Mouse (Mus musculus): ENCODE measurements at regions not wholly inside any gene's neighbourhood (a gene's known extent, or its start where the extent isn't known, plus 50 kb on each side); places are given as distances from the start of the nearest gene placed in this dataset.

- no peak for DNase-seq
These were observed 65.0 kb downstream of the Atxn7l3b start for GRCm38 (mm10) chr10:112863808-112864207.

- DNase-seq = no peak
These were observed 65.4 kb downstream of the Atxn7l3b start for GRCm38 (mm10) chr10:112863375-112863774.

- DNase-seq = no peak
These were observed 76.8 kb downstream of the Atxn7l3b start for GRCm38 (mm10) chr10:112851997-112852396.

GRCm38 (mm10) chr10:112846225-112846624 lies 82.6 kb downstream of the Atxn7l3b start:
- no peak for DNase-seq

- no peak for DNase-seq
These were observed 91.3 kb downstream of the Atxn7l3b start for GRCm38 (mm10) chr10:112837400-112838035.

GRCm38 (mm10) chr10:112835970-112836369 lies 92.8 kb downstream of the Atxn7l3b start:
- DNase-seq = no peak

- no peak for DNase-seq
These were observed 93.3 kb downstream of the Atxn7l3b start for GRCm38 (mm10) chr10:112835508-112835907.

- no peak for DNase-seq
These were observed 118.6 kb downstream of the Atxn7l3b start for GRCm38 (mm10) chr10:112810181-112810580.

- no peak for DNase-seq
These were observed 125.2 kb downstream of the Atxn7l3b start for GRCm38 (mm10) chr10:112803557-112803956.

GRCm38 (mm10) chr10:112801560-112801959 lies 127.2 kb downstream of the Atxn7l3b start:
- DNase-seq = peak; percentile 26

- DNase-seq = no peak
These were observed 130.2 kb downstream of the Atxn7l3b start for GRCm38 (mm10) chr10:112798603-112799002.

GRCm38 (mm10) chr10:112798090-112798489 lies 130.7 kb downstream of the Atxn7l3b start:
- DNase-seq = no peak

- no peak for DNase-seq
These were observed 132.9 kb downstream of the Atxn7l3b start for GRCm38 (mm10) chr10:112795938-112796337.

- DNase-seq = no peak
These were observed 133.3 kb downstream of the Atxn7l3b start for GRCm38 (mm10) chr10:112795473-112795872.

GRCm38 (mm10) chr10:112788236-112788635 lies 140.6 kb downstream of the Atxn7l3b start:
- no peak for DNase-seq

- DNase-seq = no peak
These were observed 154.5 kb downstream of the Atxn7l3b start for GRCm38 (mm10) chr10:112774262-112774661.

- DNase-seq = peak; percentile 27
These were observed 182.1 kb downstream of the Atxn7l3b start for GRCm38 (mm10) chr10:112746683-112747082.

- DNase-seq = no peak
These were observed 185.3 kb downstream of the Atxn7l3b start for GRCm38 (mm10) chr10:112743527-112743926.

GRCm38 (mm10) chr10:112742123-112742522 lies 186.7 kb downstream of the Atxn7l3b start:
- DNase-seq = no peak

Data from right cerebral cortex, adult 18-20 months (tissue).